Mouse (Mus musculus) ES-Bruce4 (cell line): ENCODE measurements at regions not wholly inside any gene's neighbourhood (a gene's known extent, or its start where the extent isn't known, plus 50 kb on each side); places are given as distances from the start of the nearest gene placed in this dataset.

Experiments used
- CTCF ChIP-seq: IDR thresholded peaks from one replicate; pipeline ENCODE4 v1.8.1; 2011; ENCODE audit warnings: low read depth, low read length
- EP300 ChIP-seq: IDR thresholded peaks from 2 replicates; pipeline ENCODE4 v1.6.1; 2011; ENCODE audit warnings: low read depth, low read length; ENCODE audit not compliant: insufficient read depth
- POLR2A ChIP-seq: IDR thresholded peaks from one replicate; pipeline ENCODE4 v1.8.1; 2011; ENCODE audit warnings: low read length; ENCODE audit not compliant: insufficient read depth

GRCm38 (mm10) chr13:53734944-53735343 is 262.1 kb upstream of the Msx2 start:
- TF ChIP-seq CTCF: no peak
- TF ChIP-seq POLR2A: no peak
- TF ChIP-seq EP300: no peak
